Mouse (Mus musculus): ENCODE results near the gene Exoc1. TPM values are rescaled to one million over a fixed set of nuclear protein-coding genes. Genes with fewer than 3 reads are reported as not detected.

Exoc1 gene
- 56.3 and 75.8 TPM in 2 replicates for polyA plus RNA-seq (2014; fragmentation: Nextera tagmentation; extraction: Ambion mirVana)

DNA sequence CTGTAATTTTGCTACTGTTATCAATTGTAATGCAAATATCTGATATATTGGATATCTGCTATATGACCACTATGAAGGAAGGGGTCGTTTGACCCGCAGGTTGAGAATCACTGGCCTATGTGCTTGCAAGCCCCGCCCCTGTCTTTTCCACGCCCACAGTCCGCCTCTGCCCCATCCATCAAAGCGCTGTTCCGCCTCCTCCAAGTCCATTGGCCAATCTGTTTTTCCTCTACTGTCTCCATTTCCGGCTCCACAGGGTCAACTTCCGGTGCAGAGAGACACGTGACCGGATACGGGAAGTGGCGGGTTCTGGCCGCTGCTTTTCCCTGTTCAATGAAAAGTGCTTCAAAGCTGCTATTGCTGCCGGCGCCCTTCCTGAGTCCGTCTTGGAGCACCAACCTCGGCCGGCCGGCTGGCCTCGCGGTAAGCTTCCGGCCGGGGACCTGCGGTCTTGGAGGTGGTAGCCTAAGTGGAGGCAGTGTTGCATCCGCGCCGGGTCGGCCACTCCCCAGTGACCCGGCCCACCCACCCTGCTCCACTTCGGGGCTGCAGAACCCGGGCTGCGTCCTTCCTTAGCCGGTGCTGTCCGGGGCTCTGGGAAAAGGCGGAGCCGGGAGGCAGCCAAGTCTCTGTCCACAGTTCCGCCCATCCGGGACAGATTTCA is at the start of gene Exoc1:
Gene Exoc1 (plus strand): TSS at position 272 of the 664 bp plus-strand sequence.
- ATAC-seq (ENCODE audit: low FRiP score, low TSS enrichment) (peak; percentile 100), DNase-seq (peak; percentile 97)
- H3K4me1 ChIP-seq (ENCODE audit: control insufficient read depth, insufficient read depth, low read length): peaks cover 11% of the 10 kb centered on the region
- under 1% methylated on average over 39 of the region's 39 CpGs for WGBS
- H3K4me3 ChIP-seq (replicated peaks; ENCODE audit: low read depth, low read length): peak within 1 kb of the TSS; percentile 99
- peak within 1 kb of the TSS; percentile 79 for H3K9ac ChIP-seq (replicated peaks; ENCODE audit: low read length)
- no peaks in the 10 kb centered on the region for H3K9me3 ChIP-seq (ENCODE audit: control insufficient read depth, low read length)
- H3K36me3 ChIP-seq (ENCODE audit: control insufficient read depth, insufficient read depth, low read length): peaks cover 9% of the 10 kb centered on the region; the same call in 1 of the 2 replicates
- H3K4me2 ChIP-seq (ENCODE audit: low read length): peak within 1 kb of the TSS; percentile 93
- peak within 1 kb of the TSS; percentile 77 for H3K27ac ChIP-seq (replicated peaks; ENCODE audit: low read depth, low read length)
- no peaks in the 10 kb centered on the region for H3K27me3 ChIP-seq (ENCODE audit: control insufficient read depth, insufficient read depth, low read length)

DNA sequence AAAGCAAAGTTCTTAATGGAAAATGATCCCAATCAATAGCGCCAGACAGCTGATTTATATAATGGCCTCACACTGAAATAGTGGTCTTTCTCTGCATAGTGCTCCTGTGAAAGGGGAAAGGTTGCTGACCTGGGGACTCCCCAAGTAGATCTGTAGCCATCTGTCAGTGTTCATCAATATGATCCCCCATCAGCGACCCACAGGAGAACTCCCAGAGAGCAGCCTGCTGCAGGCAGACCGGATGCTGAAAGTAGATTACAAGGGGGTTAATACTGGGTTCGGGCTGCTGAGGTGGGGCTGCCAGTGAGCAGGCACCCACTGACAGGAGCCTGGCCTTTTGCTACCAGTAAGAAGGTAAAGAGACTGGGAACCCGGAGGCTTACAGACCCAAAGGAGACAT is 45.3 kb upstream of the Exoc1 start, which contains the start of gene Gm7271:
Gene Gm7271 (plus strand): TSS at position 230 of the 400 bp plus-strand sequence.
- Histone ChIP-seq H3K27me3 (ENCODE audit: control insufficient read depth, insufficient read depth, low read length) (no peaks in the 10 kb centered on the region), H3K9ac (replicated peaks; ENCODE audit: low read length) (0 out of 2 replicates have a peak within 1 kb of the TSS, but pooled peaks have one; percentile 3), H3K9me3 (ENCODE audit: control insufficient read depth, low read length) (no peaks in the 10 kb centered on the region; the same call in 1 of the 2 replicates), H3K4me2 (ENCODE audit: low read length) (no peak within 1 kb of the TSS), H3K36me3 (ENCODE audit: control insufficient read depth, insufficient read depth, low read length) (no peaks in the 10 kb centered on the region), H3K27ac (replicated peaks; ENCODE audit: low read depth, low read length) (no peak within 1 kb of the TSS), H3K4me1 (ENCODE audit: control insufficient read depth, insufficient read depth, low read length) (no peaks in the 10 kb centered on the region), H3K4me3 (replicated peaks; ENCODE audit: low read depth, low read length) (no peak within 1 kb of the TSS)
- no peak for ATAC-seq (ENCODE audit: low FRiP score, low TSS enrichment)
- 50% methylated on average over 5 of the region's 5 CpGs for WGBS
- peak; percentile 3 for DNase-seq

DNA sequence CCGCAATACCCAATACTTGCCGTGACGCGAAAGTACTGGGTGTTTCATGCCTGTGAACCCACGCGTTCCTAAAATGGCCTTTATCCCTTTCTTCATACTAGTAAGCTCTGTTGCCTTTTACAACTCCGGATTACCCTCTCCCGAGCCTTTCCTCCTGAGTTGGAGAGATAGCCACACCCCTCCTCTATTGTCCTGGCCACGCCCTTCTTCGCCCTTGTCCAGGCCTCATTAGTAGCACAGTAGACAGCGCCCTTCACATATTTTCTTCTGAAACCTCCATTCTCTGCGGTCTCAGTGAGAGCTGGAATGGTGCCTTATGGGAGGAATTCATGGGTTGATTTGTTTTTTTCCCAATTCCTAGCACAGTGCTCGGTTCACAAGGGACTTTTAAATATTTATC is 34.0 kb upstream of the Exoc1 start:
- ATAC-seq (ENCODE audit: low FRiP score, low TSS enrichment) (no peak), DNase-seq (no peak)
- Histone ChIP-seq H3K4me1 (ENCODE audit: control insufficient read depth, insufficient read depth, low read length) (no peaks in the 10 kb centered on the region), H3K4me3 (replicated peaks; ENCODE audit: low read depth, low read length) (no peak overlapping the region), H3K27me3 (ENCODE audit: control insufficient read depth, insufficient read depth, low read length) (no peaks in the 10 kb centered on the region), H3K4me2 (ENCODE audit: low read length) (no peak overlapping the region), H3K27ac (replicated peaks; ENCODE audit: low read depth, low read length) (no peak overlapping the region), H3K36me3 (ENCODE audit: control insufficient read depth, insufficient read depth, low read length) (no peaks in the 10 kb centered on the region), H3K9me3 (ENCODE audit: control insufficient read depth, low read length) (no peaks in the 10 kb centered on the region), H3K9ac (replicated peaks; ENCODE audit: low read length) (no peak overlapping the region)
- WGBS: 79% methylated on average over 13 of the region's 13 CpGs

DNA sequence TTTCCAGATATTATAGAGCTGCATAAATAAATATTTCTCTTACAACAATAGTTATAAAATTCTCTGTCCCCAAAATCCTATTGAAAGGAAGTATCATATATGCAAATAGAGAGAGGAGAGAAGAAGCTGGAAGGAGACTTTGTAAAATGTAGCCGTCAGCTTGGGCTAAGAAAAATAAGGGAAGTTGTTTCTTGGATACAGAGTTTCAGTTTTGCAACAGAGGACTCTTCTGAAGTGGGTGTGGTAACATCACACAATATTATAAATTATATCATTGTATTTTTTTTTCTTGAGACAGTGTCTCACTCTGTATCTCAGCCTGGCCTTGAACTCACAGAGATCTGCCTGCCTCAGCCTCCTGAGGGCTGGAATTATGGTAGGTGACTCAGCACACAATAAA is 6.7 kb upstream of the Exoc1 start:
- Histone ChIP-seq H3K27me3 (ENCODE audit: control insufficient read depth, insufficient read depth, low read length) (no peaks in the 10 kb centered on the region), H3K27ac (replicated peaks; ENCODE audit: low read depth, low read length) (no peak overlapping the region), H3K4me2 (ENCODE audit: low read length) (no peak overlapping the region), H3K9ac (replicated peaks; ENCODE audit: low read length) (no peak overlapping the region), H3K4me1 (ENCODE audit: control insufficient read depth, insufficient read depth, low read length) (no peaks in the 10 kb centered on the region), H3K9me3 (ENCODE audit: control insufficient read depth, low read length) (no peaks in the 10 kb centered on the region), H3K4me3 (replicated peaks; ENCODE audit: low read depth, low read length) (no peak overlapping the region), H3K36me3 (ENCODE audit: control insufficient read depth, insufficient read depth, low read length) (no peaks in the 10 kb centered on the region)
- ATAC-seq (ENCODE audit: low FRiP score, low TSS enrichment): no peak
- DNase-seq: no peak
- WGBS: 87% methylated on average over 1 of the region's 1 CpGs

DNA sequence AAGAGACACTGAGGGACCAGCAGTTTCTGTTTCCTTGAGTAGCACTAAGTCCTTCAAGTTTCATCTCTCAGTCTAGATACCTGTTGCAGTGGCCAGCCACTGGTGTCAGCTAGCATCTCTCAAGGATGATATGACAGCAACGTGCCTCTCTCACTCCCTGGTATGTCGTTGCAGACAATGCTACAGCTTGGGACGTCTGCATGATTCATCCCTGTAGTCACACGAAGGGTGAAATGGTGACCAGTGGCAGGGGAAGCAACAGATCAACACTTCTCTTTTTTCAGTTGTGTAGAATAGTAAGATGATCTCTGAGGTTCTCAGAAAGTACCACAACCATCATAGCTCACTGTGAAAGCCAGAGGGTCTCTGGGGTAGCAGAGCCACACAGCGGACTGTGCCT is 4.5 kb upstream of the Exoc1 start:
- H3K27me3 ChIP-seq (ENCODE audit: control insufficient read depth, insufficient read depth, low read length): no peaks in the 10 kb centered on the region
- no peak overlapping the region for H3K4me2 ChIP-seq (ENCODE audit: low read length)
- ATAC-seq (ENCODE audit: low FRiP score, low TSS enrichment) (no peak), DNase-seq (no peak)
- H3K27ac ChIP-seq (replicated peaks; ENCODE audit: low read depth, low read length): no peak overlapping the region
- WGBS: 77% methylated on average over 5 of the region's 5 CpGs
- no peaks in the 10 kb centered on the region for H3K4me1 ChIP-seq (ENCODE audit: control insufficient read depth, insufficient read depth, low read length)
- H3K36me3 ChIP-seq (ENCODE audit: control insufficient read depth, insufficient read depth, low read length): no peaks in the 10 kb centered on the region
- no peak overlapping the region for H3K9ac ChIP-seq (replicated peaks; ENCODE audit: low read length)
- H3K4me3 ChIP-seq (replicated peaks; ENCODE audit: low read depth, low read length): no peak overlapping the region
- no peaks in the 10 kb centered on the region for H3K9me3 ChIP-seq (ENCODE audit: control insufficient read depth, low read length)

DNA sequence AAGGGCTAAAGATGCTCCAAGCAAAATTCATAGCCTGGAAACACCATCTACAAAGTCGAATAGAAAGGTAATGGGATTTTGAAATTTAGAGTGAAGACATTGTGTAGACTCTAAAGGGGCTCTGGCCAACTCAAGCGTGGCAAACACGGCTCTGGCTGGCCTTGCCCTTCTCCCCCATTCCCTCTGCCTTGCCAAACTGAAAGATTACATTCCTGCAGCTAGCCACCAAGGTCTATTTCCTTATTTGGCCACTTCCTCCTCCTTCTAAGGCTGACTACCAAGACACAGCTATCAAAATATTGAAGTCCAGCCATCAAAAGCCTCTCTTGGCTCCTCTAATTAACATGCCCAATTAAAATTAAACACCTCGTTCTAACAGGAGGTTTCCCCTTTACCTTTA is 4.0 kb upstream of the Exoc1 start:
- H3K4me3 ChIP-seq (replicated peaks; ENCODE audit: low read depth, low read length): no peak overlapping the region
- H3K4me1 ChIP-seq (ENCODE audit: control insufficient read depth, insufficient read depth, low read length): peaks cover 4% of the 10 kb centered on the region
- H3K9me3 ChIP-seq (ENCODE audit: control insufficient read depth, low read length): no peaks in the 10 kb centered on the region
- H3K27me3 ChIP-seq (ENCODE audit: control insufficient read depth, insufficient read depth, low read length): no peaks in the 10 kb centered on the region
- no peak for DNase-seq
- H3K4me2 ChIP-seq (ENCODE audit: low read length): no peak overlapping the region
- no peaks in the 10 kb centered on the region for H3K36me3 ChIP-seq (ENCODE audit: control insufficient read depth, insufficient read depth, low read length)
- H3K27ac ChIP-seq (replicated peaks; ENCODE audit: low read depth, low read length): no peak overlapping the region
- no peak for ATAC-seq (ENCODE audit: low FRiP score, low TSS enrichment)
- no peak overlapping the region for H3K9ac ChIP-seq (replicated peaks; ENCODE audit: low read length)
- WGBS: 62% methylated on average over 4 of the region's 4 CpGs

DNA sequence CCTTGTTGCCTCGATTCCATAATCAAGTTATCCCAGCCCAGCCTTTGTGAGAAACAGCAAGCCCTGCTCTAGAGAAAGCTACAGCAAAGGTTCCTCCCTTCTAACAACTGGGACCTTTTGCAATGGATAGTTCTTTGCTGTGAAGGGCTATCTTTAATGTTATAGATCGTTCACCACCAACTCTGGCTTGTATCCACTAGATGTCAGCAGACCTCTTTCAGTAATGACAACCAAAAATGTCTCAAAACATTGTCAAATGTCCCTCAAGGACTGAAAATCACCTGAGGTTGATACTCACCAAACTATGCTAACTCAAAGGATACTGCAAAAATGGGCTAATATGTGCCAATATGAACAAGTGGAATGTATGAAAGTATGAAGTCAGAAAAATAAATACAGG is 3.3 kb upstream of the Exoc1 start:
- no peak overlapping the region for H3K27ac ChIP-seq (replicated peaks; ENCODE audit: low read depth, low read length)
- DNase-seq (peak; percentile 4), ATAC-seq (ENCODE audit: low FRiP score, low TSS enrichment) (no peak)
- no peak overlapping the region for H3K4me2 ChIP-seq (ENCODE audit: low read length)
- 49% methylated on average over 2 of the region's 2 CpGs for WGBS
- H3K9ac ChIP-seq (replicated peaks; ENCODE audit: low read length): no peak overlapping the region
- peaks cover 11% of the 10 kb centered on the region for H3K4me1 ChIP-seq (ENCODE audit: control insufficient read depth, insufficient read depth, low read length)
- no peaks in the 10 kb centered on the region for H3K27me3 ChIP-seq (ENCODE audit: control insufficient read depth, insufficient read depth, low read length)
- no peaks in the 10 kb centered on the region for H3K9me3 ChIP-seq (ENCODE audit: control insufficient read depth, low read length)
- no peaks in the 10 kb centered on the region for H3K36me3 ChIP-seq (ENCODE audit: control insufficient read depth, insufficient read depth, low read length)
- no peak overlapping the region for H3K4me3 ChIP-seq (replicated peaks; ENCODE audit: low read depth, low read length)

DNA sequence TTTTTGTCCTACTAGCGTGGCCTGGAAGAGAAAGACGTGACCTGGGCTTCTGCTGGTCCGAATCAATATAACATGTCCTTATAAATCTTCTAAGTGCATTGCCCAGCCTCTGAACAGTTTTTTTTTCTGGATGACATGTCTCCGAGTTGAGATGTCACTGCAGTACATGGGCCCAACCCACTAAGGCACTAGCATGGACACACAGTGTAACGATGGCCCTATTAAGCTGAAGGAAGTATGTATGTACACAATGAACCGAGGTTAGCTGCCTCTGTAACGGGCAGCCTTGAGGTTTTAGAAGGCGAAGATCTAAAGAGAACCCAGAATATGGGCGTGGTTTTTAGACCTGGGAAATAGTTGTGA is 574 bp downstream of the Exoc1 start:
- WGBS: 12% methylated on average over 9 of the region's 9 CpGs
- no peak for ATAC-seq (ENCODE audit: low FRiP score, low TSS enrichment)
- DNase-seq: no peak
- H3K4me3 ChIP-seq (replicated peaks; ENCODE audit: low read depth, low read length): peak overlapping the region; percentile 99
- H3K27me3 ChIP-seq (ENCODE audit: control insufficient read depth, insufficient read depth, low read length): no peaks in the 10 kb centered on the region
- H3K4me1 ChIP-seq (ENCODE audit: control insufficient read depth, insufficient read depth, low read length): peaks cover 11% of the 10 kb centered on the region
- peak overlapping the region; percentile 77 for H3K27ac ChIP-seq (replicated peaks; ENCODE audit: low read depth, low read length)
- H3K9ac ChIP-seq (replicated peaks; ENCODE audit: low read length): peak overlapping the region; percentile 79
- no peaks in the 10 kb centered on the region for H3K9me3 ChIP-seq (ENCODE audit: control insufficient read depth, low read length)
- H3K36me3 ChIP-seq (ENCODE audit: control insufficient read depth, insufficient read depth, low read length): peaks cover 9% of the 10 kb centered on the region; the same call in 1 of the 2 replicates
- H3K4me2 ChIP-seq (ENCODE audit: low read length): peak overlapping the region; percentile 93

DNA sequence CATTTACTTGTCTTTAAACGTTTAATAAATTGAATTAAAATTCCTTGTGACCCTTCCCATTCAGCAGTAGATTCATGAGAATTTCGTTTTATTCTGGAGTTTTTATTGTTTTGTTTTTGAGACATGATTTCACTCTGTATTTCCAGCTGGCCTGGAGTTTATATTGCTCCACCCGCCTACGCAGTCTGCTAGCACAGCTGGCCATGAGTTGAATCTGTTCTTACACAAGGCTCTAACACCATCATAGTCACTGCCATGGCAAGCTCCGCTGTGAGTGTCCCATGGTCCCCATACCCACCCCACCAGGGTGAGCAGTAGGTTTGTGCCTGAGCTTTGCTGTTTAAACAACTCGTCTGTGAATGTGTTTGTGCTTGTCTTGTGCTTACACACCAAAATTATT is 4.1 kb downstream of the Exoc1 start:
- Histone ChIP-seq H3K4me2 (ENCODE audit: low read length) (no peak overlapping the region), H3K4me3 (replicated peaks; ENCODE audit: low read depth, low read length) (no peak overlapping the region), H3K9me3 (ENCODE audit: control insufficient read depth, low read length) (no peaks in the 10 kb centered on the region)

More for the DNA sequence above, 4.1 kb downstream of the Exoc1 start:
- Histone ChIP-seq H3K4me1 (ENCODE audit: control insufficient read depth, insufficient read depth, low read length) (peaks cover 11% of the 10 kb centered on the region), H3K27ac (replicated peaks; ENCODE audit: low read depth, low read length) (no peak overlapping the region), H3K36me3 (ENCODE audit: control insufficient read depth, insufficient read depth, low read length) (peaks cover 38% of the 10 kb centered on the region), H3K9ac (replicated peaks; ENCODE audit: low read length) (no peak overlapping the region), H3K27me3 (ENCODE audit: control insufficient read depth, insufficient read depth, low read length) (no peaks in the 10 kb centered on the region)
- WGBS: 88% methylated on average over 6 of the region's 6 CpGs
- no peak for DNase-seq
- no peak for ATAC-seq (ENCODE audit: low FRiP score, low TSS enrichment)

Measured in midbrain, embryonic 14.5 days (tissue).